Mouse (Mus musculus) small intestine, adult 2 months (tissue): ENCODE data around the gene Zranb2. TPM values are rescaled to one million over a fixed set of nuclear protein-coding genes. Genes with fewer than 3 reads are reported as not detected.

Experiments used
- H3K27ac ChIP-seq: fragments of 200-500 bp; 2 replicates; pipeline ENCODE4 v1.5.1; 2012; ENCODE audit warnings: low read depth, low read length, control low read depth, inconsistent platforms; ENCODE audit not compliant: insufficient read depth
- H3K27me3 ChIP-seq: fragments of 200-500 bp; 2 replicates; pipeline ENCODE4 v1.6.1; 2012; ENCODE audit warnings: mild to moderate bottlenecking, moderate library complexity, low read length, inconsistent platforms; ENCODE audit not compliant: control insufficient read depth, insufficient read depth
- H3K36me3 ChIP-seq: fragments of 200-500 bp; 2 replicates; pipeline ENCODE4 v1.6.1; 2012; ENCODE audit warnings: mild to moderate bottlenecking, low read length, control low read depth, inconsistent platforms; ENCODE audit not compliant: control insufficient read depth, insufficient read depth
- H3K4me1 ChIP-seq: fragments of 200-500 bp; 2 replicates; pipeline ENCODE4 v1.6.1; 2012; ENCODE audit warnings: low read length, inconsistent platforms, mixed read lengths; ENCODE audit not compliant: control insufficient read depth, insufficient read depth, insufficient read length
- H3K4me3 ChIP-seq: fragments of 200-500 bp; 2 replicates; pipeline ENCODE4 v1.5.1; 2012; ENCODE audit warnings: low read depth, mild to moderate bottlenecking, control low read depth, inconsistent platforms, low read length, moderate library complexity
- CTCF ChIP-seq: fragments of 200-500 bp; IDR thresholded peaks from 2 replicates; pipeline ENCODE4 v1.5.1; 2012; ENCODE audit warnings: low read depth, mild to moderate bottlenecking, control low read depth, inconsistent platforms, low read length, moderate library complexity, mixed read lengths; ENCODE audit not compliant: insufficient replicate concordance, insufficient read length; ENCODE audit errors: extremely low read depth
- POLR2A ChIP-seq: fragments of 200-500 bp; IDR thresholded peaks from 2 replicates; pipeline ENCODE4 v1.6.1; 2012; ENCODE audit warnings: low read depth, mild to moderate bottlenecking, control low read depth, inconsistent platforms, low read length, moderate library complexity
- WGBS: fragments of 180-500 bp; shearing (Covaris S2); methylation state at CpG from one replicate; pipeline ENCODE4 v1.1.7; 2018; 5-methylcytosine and 5-hydroxymethylcytosine counted together
- polyA plus RNA-seq: library from polyadenylated mRNA; depleted of rRNA; stranded (reverse); fragments of >200 nt; gene quantifications from 2 replicates; pipeline ENCODE4 v1.2.3, GENCODE M21; 2012; rRNA removed

The Zranb2 gene
- 0.47 and 0.81 TPM in 2 replicates for polyA plus RNA-seq

GRCm38 (mm10) chr3:157533964-157534785 is at the start of gene Zranb2:
Gene Zranb2 (plus strand): TSS chr3:157534160.
- under 1% methylated on average over 91 of the region's 91 CpGs for WGBS
- Histone ChIP-seq H3K4me3 (peak within 1 kb of the TSS; percentile 82), H3K36me3 (peaks cover 9% of the 10 kb centered on the region), H3K4me1 (no peaks in the 10 kb centered on the region), H3K27ac (peak within 1 kb of the TSS; percentile 80), H3K27me3 (peaks cover 2% of the 10 kb centered on the region)
- no peak for TF ChIP-seq CTCF
- peak; percentile 49 for TF ChIP-seq POLR2A

- Histone ChIP-seq H3K4me1 (no peaks in the 10 kb centered on the region), H3K36me3 (no peaks in the 10 kb centered on the region), H3K27ac (no peak overlapping the region), H3K27me3 (no peaks in the 10 kb centered on the region), H3K4me3 (no peak overlapping the region)
- 76% methylated on average over 4 of the region's 4 CpGs for WGBS
- TF ChIP-seq POLR2A (no peak), CTCF (no peak)
Measured at GRCm38 (mm10) chr3:157492043-157492442, 41.9 kb upstream of the Zranb2 start.

- no peaks in the 10 kb centered on the region for H3K36me3 ChIP-seq
- no peak for TF ChIP-seq POLR2A
- TF ChIP-seq CTCF, result no peak
- no peaks in the 10 kb centered on the region for H3K4me1 ChIP-seq
- WGBS, result 71% methylated on average over 1 of the region's 1 CpGs
- no peaks in the 10 kb centered on the region for H3K27me3 ChIP-seq
- H3K27ac ChIP-seq, result no peak overlapping the region
- no peak overlapping the region for H3K4me3 ChIP-seq
Measured at GRCm38 (mm10) chr3:157502216-157502615, 31.7 kb upstream of the Zranb2 start.

- H3K36me3 ChIP-seq, result no peaks in the 10 kb centered on the region
- no peaks in the 10 kb centered on the region for H3K27me3 ChIP-seq
- H3K4me3 ChIP-seq, result no peak overlapping the region
- 34% methylated on average over 5 of the region's 5 CpGs for WGBS
- no peak overlapping the region for H3K27ac ChIP-seq
- no peaks in the 10 kb centered on the region for H3K4me1 ChIP-seq
- no peak for TF ChIP-seq CTCF
- TF ChIP-seq POLR2A, result no peak
Measured at GRCm38 (mm10) chr3:157514116-157514796, 19.7 kb upstream of the Zranb2 start.

- 38% methylated on average over 3 of the region's 3 CpGs for WGBS
- H3K27me3 ChIP-seq, result no peaks in the 10 kb centered on the region; the same call in 1 of the 2 replicates
- no peak overlapping the region for H3K4me3 ChIP-seq
- no peaks in the 10 kb centered on the region for H3K4me1 ChIP-seq
- TF ChIP-seq POLR2A (no peak), CTCF (no peak)
- no peaks in the 10 kb centered on the region for H3K36me3 ChIP-seq
- no peak overlapping the region for H3K27ac ChIP-seq
Measured at GRCm38 (mm10) chr3:157516471-157516870, 17.5 kb upstream of the Zranb2 start.

- H3K27me3 ChIP-seq, result no peaks in the 10 kb centered on the region; the same call in 1 of the 2 replicates
- H3K36me3 ChIP-seq, result no peaks in the 10 kb centered on the region
- 37% methylated on average over 2 of the region's 2 CpGs for WGBS
- no peak overlapping the region for H3K27ac ChIP-seq
- no peaks in the 10 kb centered on the region for H3K4me1 ChIP-seq
- no peak overlapping the region for H3K4me3 ChIP-seq
- TF ChIP-seq CTCF (no peak), POLR2A (no peak)
Measured at GRCm38 (mm10) chr3:157517992-157518391, 16.0 kb upstream of the Zranb2 start.

GRCm38 (mm10) chr3:157520433-157520832 is 13.5 kb upstream of the Zranb2 start:
- WGBS, result 5% methylated on average over 1 of the region's 1 CpGs
- Histone ChIP-seq H3K4me3 (no peak overlapping the region), H3K27ac (no peak overlapping the region), H3K27me3 (no peaks in the 10 kb centered on the region; the same call in 1 of the 2 replicates), H3K4me1 (no peaks in the 10 kb centered on the region), H3K36me3 (no peaks in the 10 kb centered on the region)
- TF ChIP-seq POLR2A (no peak), CTCF (no peak)
